Mouse (Mus musculus) G1E (cell line): Measurements from ENCODE around the gene Lingo2. TPM values are rescaled to one million over a fixed set of nuclear protein-coding genes. Genes with fewer than 3 reads are reported as not detected.
"Not testable (repeated sequence)": the region's sequence is repeated elsewhere in the genome, so short reads cannot be mapped to it uniquely, and the experiment has no call there.

Experiments
- ATAC-seq: 2 replicates; pipeline ENCODE4 v1.8.0; 2016; ENCODE audit warnings: mild to moderate bottlenecking; ENCODE audit not compliant: insufficient number of reproducible peaks, poor library complexity, low FRiP score, severe bottlenecking; ENCODE audit errors: extremely low read depth
- DNase-seq: peaks from one replicate; pipeline ENCODE4 v3.0.0; 2012; ENCODE audit warnings: low spot score
- H3K27me3 ChIP-seq: 2 replicates; pipeline ENCODE4 v1.6.1; 2012; ENCODE audit warnings: mild to moderate bottlenecking, low read length, inconsistent platforms; ENCODE audit not compliant: insufficient read depth
- H3K36me3 ChIP-seq: replicated peaks from 2 replicates; pipeline ENCODE3; 2012; ENCODE audit warnings: mild to moderate bottlenecking, inconsistent platforms
- H3K4me1 ChIP-seq: 2 replicates; pipeline ENCODE4 v1.6.1; 2012; ENCODE audit warnings: low read depth, low read length, inconsistent platforms, mixed read lengths; ENCODE audit not compliant: insufficient read depth
- H3K4me3 ChIP-seq: 2 replicates; pipeline ENCODE4 v1.5.1; 2012; ENCODE audit warnings: low read depth, mild to moderate bottlenecking, inconsistent platforms, low read length, moderate library complexity, mixed read lengths
- H3K9me3 ChIP-seq: replicated peaks from 2 replicates; pipeline ENCODE4 v1.6.1; 2012; ENCODE audit warnings: inconsistent platforms
- CTCF ChIP-seq: IDR thresholded peaks from 2 replicates; pipeline ENCODE4 v1.5.1; 2012; ENCODE audit warnings: low read depth, low read length, inconsistent platforms, mixed read lengths
- GATA1 ChIP-seq: IDR thresholded peaks from 2 replicates; pipeline ENCODE4 v1.6.1; 2012; ENCODE audit warnings: borderline replicate concordance, low read length, inconsistent platforms, mixed read lengths
- GATA2 ChIP-seq: IDR thresholded peaks from 2 replicates; pipeline ENCODE4 v1.6.1; 2012; ENCODE audit warnings: low read depth, low read length, inconsistent platforms, borderline replicate concordance
- POLR2AphosphoS5 ChIP-seq: IDR thresholded peaks from 2 replicates; pipeline ENCODE4 v1.6.1; 2012; ENCODE audit warnings: low read depth, low read length, inconsistent platforms; ENCODE audit not compliant: insufficient replicate concordance
- TAL1 ChIP-seq: conservative IDR thresholded peaks from 2 replicates; pipeline ENCODE4 v1.6.1; 2012; ENCODE audit warnings: low read depth, low read length, inconsistent platforms, mixed read lengths
- polyA plus RNA-seq: library from polyadenylated mRNA; stranded (reverse); fragments of >175 nt; gene quantifications from 2 replicates; pipeline ENCODE4 v1.2.3, GENCODE M21; 2012
- total RNA-seq, 2 experiments: library from RNA; stranded (forward) in 1 of 2; stranded (reverse) in 1 of 2; fragments of 200-1000 nt in 1 of 2; fragments of >200 nt in 1 of 2; fragmentation: Nextera tagmentation in 1 of 2; gene quantifications; 2 replicates each; pipeline ENCODE4 v1.2.3; 2014 to 2017

Gene Lingo2
- total and polyA plus RNA-seq, 3 experiments: 0.16 TPM; not detected in 2

DNA sequence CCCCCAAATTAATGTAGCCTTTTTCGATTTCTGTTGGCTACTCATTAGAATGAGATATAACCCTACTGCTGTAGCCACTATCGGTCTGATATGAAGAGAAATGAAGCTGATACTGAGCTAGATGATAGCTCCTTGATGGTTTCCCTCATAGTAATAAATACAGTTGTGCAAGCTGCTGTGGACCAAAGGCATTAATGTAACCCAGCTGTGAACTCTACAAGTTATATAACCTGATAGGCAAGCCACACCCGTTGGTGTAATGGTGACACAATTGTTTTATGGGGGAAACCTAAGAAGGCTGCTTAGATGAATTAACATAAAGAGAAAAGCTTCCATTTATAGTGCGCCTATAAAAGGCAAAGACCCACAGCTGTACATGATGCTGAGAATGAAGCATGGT is 856.1 kb downstream of the Lingo2 start:
- Histone ChIP-seq H3K4me3 (no peak overlapping the region), H3K9me3 (no peaks in the 10 kb centered on the region), H3K27me3 (no peaks in the 10 kb centered on the region), H3K4me1 (no peaks in the 10 kb centered on the region), H3K36me3 (no peaks in the 10 kb centered on the region)
- TF ChIP-seq CTCF (no peak), TAL1 (no peak), GATA2 (no peak), GATA1 (no peak), POLR2AphosphoS5 (no peak)
- ATAC-seq: no peak
- DNase-seq: no peak

GRCm38 (mm10) chr4:36081095-36081852 is 870.3 kb downstream of the Lingo2 start:
- H3K27me3 ChIP-seq: no peaks in the 10 kb centered on the region
- DNase-seq: no peak
- no peak overlapping the region for H3K4me3 ChIP-seq
- H3K4me1 ChIP-seq: no peaks in the 10 kb centered on the region
- no peak for ATAC-seq
- H3K9me3 ChIP-seq: no peaks in the 10 kb centered on the region
- no peak for TF ChIP-seq GATA2
- no peak for TF ChIP-seq POLR2AphosphoS5
- no peak for TF ChIP-seq GATA1
- TF ChIP-seq CTCF: no peak
- TF ChIP-seq TAL1: no peak
- H3K36me3 ChIP-seq: no peaks in the 10 kb centered on the region

GRCm38 (mm10) chr4:36078910-36079525 is 872.5 kb downstream of the Lingo2 start:
- Histone ChIP-seq H3K4me1 (no peaks in the 10 kb centered on the region), H3K27me3 (no peaks in the 10 kb centered on the region), H3K9me3 (no peaks in the 10 kb centered on the region), H3K36me3 (no peaks in the 10 kb centered on the region), H3K4me3 (no peak overlapping the region)
- ATAC-seq (no peak), DNase-seq (no peak)
- TF ChIP-seq CTCF (no peak), POLR2AphosphoS5 (no peak), GATA2 (no peak), GATA1 (no peak), TAL1 (no peak)

GRCm38 (mm10) chr4:36064701-36065100 is 886.8 kb downstream of the Lingo2 start:
- H3K36me3 ChIP-seq, ATAC-seq, H3K4me1 ChIP-seq, H3K27me3 ChIP-seq, DNase-seq, H3K4me3 ChIP-seq, H3K9me3 ChIP-seq: not testable (repeated sequence)

GRCm38 (mm10) chr4:36052791-36053376 is 898.7 kb downstream of the Lingo2 start:
- H3K4me3 ChIP-seq: no peak overlapping the region
- no peak for TF ChIP-seq GATA2
- TF ChIP-seq POLR2AphosphoS5: no peak
- no peak for TF ChIP-seq GATA1
- no peak for TF ChIP-seq TAL1
- no peak for TF ChIP-seq CTCF
- no peaks in the 10 kb centered on the region for H3K36me3 ChIP-seq
- H3K27me3 ChIP-seq: no peaks in the 10 kb centered on the region
- no peak for ATAC-seq
- H3K4me1 ChIP-seq: no peaks in the 10 kb centered on the region
- no peak for DNase-seq
- no peaks in the 10 kb centered on the region for H3K9me3 ChIP-seq

DNA sequence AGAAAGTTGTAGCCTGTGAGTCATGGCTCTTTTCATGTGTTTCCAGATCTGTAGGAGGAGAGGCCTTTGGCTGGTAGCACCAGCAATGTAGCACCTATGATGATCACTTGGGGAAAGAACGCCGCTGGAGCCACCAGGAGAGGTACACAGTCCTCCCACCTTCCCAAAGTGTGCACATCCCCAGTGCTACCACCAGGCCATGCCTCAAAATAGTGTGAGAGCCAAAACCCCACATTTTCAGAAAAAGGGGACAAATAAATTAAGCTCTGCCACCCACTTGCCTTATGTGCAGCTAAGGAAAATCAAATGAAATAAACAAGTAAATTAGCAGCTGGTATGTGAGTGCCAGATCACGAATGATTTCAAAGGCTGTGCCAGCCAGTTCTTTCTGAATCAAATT is 911.2 kb downstream of the Lingo2 start:
- no peaks in the 10 kb centered on the region for H3K27me3 ChIP-seq
- no peak for ATAC-seq
- no peak for TF ChIP-seq TAL1
- no peak for TF ChIP-seq CTCF
- TF ChIP-seq POLR2AphosphoS5: no peak
- no peak for TF ChIP-seq GATA2
- no peak for TF ChIP-seq GATA1
- no peaks in the 10 kb centered on the region for H3K4me1 ChIP-seq
- H3K9me3 ChIP-seq: no peaks in the 10 kb centered on the region
- no peak for DNase-seq
- no peak overlapping the region for H3K4me3 ChIP-seq
- no peaks in the 10 kb centered on the region for H3K36me3 ChIP-seq
